Mouse (Mus musculus) spleen, postnatal 36 days (tissue): ENCODE measurements around the gene Cntn3.
"Not testable (repeated sequence)": the region's sequence is repeated elsewhere in the genome, so short reads cannot be mapped to it uniquely, and the experiment has no call there.

Source experiments
- DNase-seq, 2 experiments: peaks; one replicate each; pipeline ENCODE4 v3.0.0; 2022; ENCODE audit warnings: low spot score in 2 of 2, mixed read lengths in 1 of 2

Cntn3 gene

GRCm38 (mm10) chr6:102573001-102573400, at the start of gene Cntn3:
Cntn3 (minus strand) TSS chr6:102573101.
- not testable (repeated sequence) for DNase-seq

GRCm38 (mm10) chr6:102600773-102601172, 27.9 kb upstream of the Cntn3 start:
- no peak for DNase-seq

- no peak for DNase-seq
These were observed 24.9 kb upstream of the Cntn3 start for GRCm38 (mm10) chr6:102597756-102598155.

GRCm38 (mm10) chr6:102590151-102590550, 17.2 kb upstream of the Cntn3 start:
- DNase-seq: no peak

- no peak for DNase-seq
These were observed 16.4 kb upstream of the Cntn3 start for GRCm38 (mm10) chr6:102589311-102589710.

DNA sequence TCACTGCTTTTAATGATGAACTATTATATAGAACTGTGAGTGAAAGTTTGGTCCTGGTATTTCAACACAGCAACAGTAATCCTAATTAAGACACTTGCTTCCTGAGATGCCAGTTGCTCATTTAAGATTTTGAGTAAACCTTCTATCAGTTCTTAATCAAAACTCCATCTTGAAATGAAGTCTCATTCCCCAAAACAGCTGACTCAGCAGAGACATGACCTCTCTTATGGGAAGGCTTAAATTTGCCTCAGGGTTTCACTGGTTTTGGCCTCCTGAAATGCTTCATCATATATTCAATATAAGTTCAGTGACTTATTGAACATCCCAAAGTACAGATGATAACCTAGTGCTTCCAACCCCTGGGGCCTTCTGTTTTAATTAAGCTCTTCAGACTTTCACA, 13.2 kb upstream of the Cntn3 start:
- no peak for DNase-seq

DNA sequence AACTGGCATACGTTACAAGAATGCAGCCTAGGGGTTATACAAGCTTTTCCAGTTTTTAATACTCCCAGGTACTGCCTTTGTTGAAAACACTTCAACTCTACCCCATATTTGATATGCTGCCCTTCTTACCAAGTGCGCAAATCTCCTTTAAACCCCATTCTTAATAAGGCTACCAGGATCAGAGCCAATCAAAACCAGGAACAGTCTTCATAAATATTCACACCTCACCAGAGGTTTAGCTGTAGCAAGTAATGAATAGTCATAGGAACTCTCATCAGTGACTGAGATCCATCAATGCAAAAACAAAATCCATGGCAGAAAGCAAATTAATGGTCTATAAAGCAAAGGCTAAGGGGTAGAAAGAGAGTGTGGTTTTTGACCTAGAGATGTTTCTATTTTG, 10.7 kb upstream of the Cntn3 start:
- no peak for DNase-seq

GRCm38 (mm10) chr6:102567496-102567895, 5.4 kb downstream of the Cntn3 start:
- no peak for DNase-seq

GRCm38 (mm10) chr6:102565228-102565627, 7.7 kb downstream of the Cntn3 start:
- DNase-seq: no peak

GRCm38 (mm10) chr6:102564011-102564731, 8.7 kb downstream of the Cntn3 start:
- no peak for DNase-seq

DNA sequence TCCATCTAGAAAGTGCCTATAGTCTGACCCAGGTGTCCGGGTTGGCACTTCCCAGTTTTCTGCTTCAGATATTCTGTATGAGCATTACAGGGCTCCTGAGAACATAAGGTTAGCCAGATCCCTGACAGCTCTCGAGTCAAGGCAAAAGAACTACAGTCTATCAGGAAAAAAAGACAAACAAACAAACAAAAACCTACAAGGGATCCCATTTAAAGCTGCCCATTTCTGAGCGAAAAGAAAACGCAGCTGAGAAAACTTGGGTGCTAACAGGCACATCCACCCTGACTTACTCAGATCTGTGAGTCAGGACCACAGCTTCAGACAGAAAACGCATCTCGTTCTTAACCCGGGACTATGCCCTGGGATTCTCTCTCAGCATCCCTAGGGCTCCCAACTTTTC, 9.5 kb downstream of the Cntn3 start:
- no peak for DNase-seq

DNA sequence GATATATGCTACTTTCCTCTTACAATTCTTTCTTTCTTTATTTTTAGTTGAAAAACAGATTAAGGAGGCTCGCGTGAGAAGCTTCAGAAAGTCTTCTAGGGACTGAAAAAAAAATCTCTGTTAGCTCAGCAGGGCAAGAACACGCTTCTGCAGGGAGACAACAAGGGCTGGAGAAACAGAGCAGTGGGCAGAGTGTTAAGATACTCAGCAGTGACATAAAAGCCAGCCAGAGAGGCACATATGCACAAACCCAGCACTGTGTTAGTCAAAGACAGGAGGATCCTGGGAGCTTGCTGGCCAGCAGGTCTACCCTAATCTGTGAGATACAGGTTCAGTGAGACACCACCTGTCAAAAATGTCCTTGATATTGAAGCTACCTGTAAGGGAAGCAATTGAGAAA, 15.4 kb downstream of the Cntn3 start:
- no peak for DNase-seq

DNA sequence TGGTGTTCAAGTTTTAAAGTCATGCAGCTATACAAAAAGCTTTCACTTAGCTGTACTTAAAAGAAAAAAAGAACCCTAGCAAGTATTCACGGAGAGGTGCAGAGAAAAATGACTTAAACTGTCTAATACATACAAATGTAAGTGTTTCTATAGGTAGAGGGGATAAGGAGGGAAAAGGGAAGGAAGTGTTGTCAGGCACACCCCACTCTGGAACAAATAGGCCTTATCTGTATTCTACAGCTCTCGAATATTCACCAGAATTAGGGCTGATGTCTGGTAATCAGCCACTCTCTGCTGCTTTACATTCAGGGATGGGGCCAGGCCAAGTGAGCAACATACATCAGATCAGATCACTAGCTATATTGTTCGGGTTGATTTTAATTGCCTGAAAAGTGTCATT, 16.4 kb downstream of the Cntn3 start:
- DNase-seq: no peak

GRCm38 (mm10) chr6:102555814-102556437, 17.0 kb downstream of the Cntn3 start:
- no peak for DNase-seq

DNA sequence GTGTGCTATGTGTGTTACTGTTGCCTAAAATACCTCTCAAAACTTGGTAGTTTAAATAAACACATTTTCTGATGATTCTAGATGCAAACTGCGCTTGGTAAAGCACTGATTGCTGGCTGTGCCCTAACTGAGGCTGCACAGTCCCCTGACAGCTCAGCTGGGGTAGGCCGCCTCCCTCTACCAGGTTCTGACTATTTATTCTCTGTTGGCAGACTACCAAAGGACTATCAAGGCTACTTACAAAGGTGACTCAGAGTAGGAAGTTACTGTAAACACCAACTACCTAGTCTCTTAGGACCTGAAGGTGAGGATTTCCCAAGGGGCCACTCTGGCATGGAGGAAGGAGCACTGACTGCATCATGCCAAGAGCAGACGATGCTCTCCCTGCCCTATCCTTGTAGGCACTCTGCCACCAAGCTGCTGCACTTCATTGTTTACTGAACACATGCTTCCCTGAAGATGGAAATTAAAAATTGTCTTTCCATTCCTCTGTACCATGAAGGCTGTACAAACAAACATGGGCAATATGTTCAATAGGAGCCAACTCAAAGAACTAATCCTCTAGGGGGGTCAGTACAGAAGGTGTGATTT, 17.7 kb downstream of the Cntn3 start:
- DNase-seq: no peak

GRCm38 (mm10) chr6:102541633-102542412, 31.1 kb downstream of the Cntn3 start:
- no peak for DNase-seq

DNA sequence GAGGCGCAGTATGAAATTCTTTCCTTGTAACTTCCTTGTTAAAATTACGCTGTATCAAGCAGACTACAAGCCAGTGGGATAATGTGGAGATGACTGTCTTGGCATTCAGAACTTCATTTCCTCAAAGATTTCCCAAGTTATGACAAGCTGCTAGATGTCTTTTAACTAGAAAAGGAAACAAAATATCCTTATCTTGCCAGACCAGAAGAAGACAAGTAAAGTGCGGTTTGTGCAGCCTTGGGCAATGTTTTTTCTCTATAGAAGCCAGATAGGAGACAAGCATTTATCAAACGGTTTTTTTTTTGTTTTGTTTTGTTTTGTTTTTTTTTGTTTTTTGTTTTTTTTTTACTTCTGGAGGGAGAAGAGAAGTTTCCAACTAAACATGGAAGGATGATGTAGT, 37.3 kb downstream of the Cntn3 start:
- no peak for DNase-seq

- no peak for DNase-seq
These were observed 49.9 kb downstream of the Cntn3 start for GRCm38 (mm10) chr6:102523037-102523436.

DNA sequence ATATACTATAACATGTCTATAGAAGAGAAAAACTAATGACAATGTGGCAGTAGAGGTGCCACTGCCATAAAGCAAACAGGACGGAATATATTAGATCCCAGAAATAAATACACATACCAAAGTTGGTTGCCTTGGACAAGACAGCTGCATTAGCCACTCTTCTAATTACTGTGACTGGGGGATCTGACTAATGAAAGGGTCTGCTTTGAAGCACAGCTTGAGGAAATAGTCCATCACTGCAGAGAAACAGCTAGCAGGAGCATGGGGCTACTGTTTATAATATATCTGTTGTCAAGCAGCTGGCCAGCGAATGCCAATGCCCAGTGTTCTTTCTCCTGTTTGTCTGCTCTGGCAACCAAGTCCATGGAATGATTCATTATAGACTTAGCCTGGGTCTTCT, 51.9 kb downstream of the Cntn3 start:
- no peak for DNase-seq

DNA sequence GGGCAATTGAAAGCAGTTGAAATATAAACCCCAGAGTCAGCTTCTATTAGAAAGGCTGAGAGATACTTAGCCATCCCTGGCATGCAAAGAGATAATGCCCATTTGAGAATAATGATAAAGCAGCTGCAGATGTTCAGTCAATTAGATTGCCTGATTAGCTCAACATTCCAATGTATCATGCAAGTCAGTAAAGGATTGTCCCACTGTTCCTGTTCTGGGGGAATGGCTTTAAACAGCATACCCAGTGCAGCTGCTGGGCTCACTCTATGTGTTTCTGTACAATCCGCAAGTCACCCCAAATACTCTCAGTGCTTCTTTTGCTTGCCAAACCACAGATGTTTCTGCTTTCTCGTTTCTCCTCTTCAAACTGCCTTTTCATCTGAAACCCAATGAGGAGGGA, 57.7 kb downstream of the Cntn3 start:
- no peak for DNase-seq

DNA sequence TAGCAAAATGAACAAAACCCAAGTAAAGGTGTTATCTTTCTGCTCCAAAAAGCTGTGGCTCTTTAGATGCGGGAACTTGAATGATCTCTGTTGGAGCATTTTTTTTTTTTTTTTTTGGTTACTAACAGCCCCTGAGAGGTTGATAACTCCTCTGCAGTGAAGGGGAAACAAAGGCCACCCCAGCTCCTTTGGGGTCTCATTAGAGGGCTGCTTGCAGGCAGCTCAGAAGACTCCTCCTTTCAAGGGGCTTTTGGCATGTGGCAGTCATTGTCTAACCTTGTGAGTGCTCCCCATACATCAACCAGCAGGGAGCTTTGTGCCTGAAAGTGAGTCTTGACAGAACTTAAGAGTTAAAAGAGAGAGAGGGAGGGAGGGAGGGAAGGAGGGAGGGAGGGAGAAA, 60.8 kb downstream of the Cntn3 start:
- no peak for DNase-seq

- DNase-seq: no peak
These were observed 87.4 kb downstream of the Cntn3 start for GRCm38 (mm10) chr6:102485509-102485908.
